Mouse (Mus musculus) granulocyte monocyte progenitor cell, adult 5-6 weeks (primary cell): Measurements from ENCODE around the gene Prr36. TPM values are rescaled to one million over a fixed set of nuclear protein-coding genes. Genes with fewer than 3 reads are reported as not detected.
A peak's percentile ranks its signal among the peaks of the same experiment; 100 is the strongest.

Experiments
- ATAC-seq: replicated peaks from 2 replicates; pipeline ENCODE4 v1.8.0; 2016; ENCODE audit warnings: mild to moderate bottlenecking, moderate TSS enrichment, inconsistent platforms; ENCODE audit not compliant: poor library complexity, severe bottlenecking
- total RNA-seq, 2 experiments: library from RNA; stranded (forward) in 1 of 2; stranded (reverse) in 1 of 2; fragments of 200-712, 200-1000 nt in 1 of 2; fragments of >200 nt in 1 of 2; fragmentation: Nextera tagmentation in 1 of 2; gene quantifications; 2 replicates each; pipeline ENCODE4 v1.2.3; 2014 to 2017

Gene Prr36
- total RNA-seq, 2 experiments from 2014 or later = under 0.01 to 0.80 TPM

GRCm38 (mm10) chr8:4245061-4245460 is 27.8 kb upstream of the Prr36 start:
- no peak for ATAC-seq

GRCm38 (mm10) chr8:4239193-4239890 is 22.1 kb upstream of the Prr36 start:
- ATAC-seq = peak; percentile 4; the same call in 1 of the 2 replicates

- ATAC-seq = peak; percentile 82
Measured at GRCm38 (mm10) chr8:4238434-4239192, 21.4 kb upstream of the Prr36 start, which contains the start of the genes Map2k7 and Gm49320. Map2k7 (plus strand) TSS chr8:4238740. Gm49320 (plus strand) TSS chr8:4238865.

GRCm38 (mm10) chr8:4237814-4238433 is 20.7 kb upstream of the Prr36 start:
- ATAC-seq = peak; percentile 2; the same call in 1 of the 2 replicates

GRCm38 (mm10) chr8:4230612-4231351 is 13.5 kb upstream of the Prr36 start:
- no peak for ATAC-seq

- ATAC-seq = no peak
Measured at GRCm38 (mm10) chr8:4229784-4230183, 12.5 kb upstream of the Prr36 start.

- ATAC-seq = no peak
Measured at GRCm38 (mm10) chr8:4227919-4228318, 10.7 kb upstream of the Prr36 start.

GRCm38 (mm10) chr8:4226739-4227347 is 9.6 kb upstream of the Prr36 start, which contains the start of gene Lrrc8e:
Lrrc8e (plus strand) TSS chr8:4226827.
- ATAC-seq = peak; percentile 72

- ATAC-seq = peak; percentile 46
Measured at GRCm38 (mm10) chr8:4226323-4226722, 9.1 kb upstream of the Prr36 start.

GRCm38 (mm10) chr8:4222059-4222458 is 4.8 kb upstream of the Prr36 start:
- no peak for ATAC-seq

- ATAC-seq = no peak
Measured at GRCm38 (mm10) chr8:4219617-4220016, 2.4 kb upstream of the Prr36 start.

- no peak for ATAC-seq
Measured at GRCm38 (mm10) chr8:4216296-4216695, 963 bp downstream of the Prr36 start.

- ATAC-seq = peak; percentile 77
Measured at GRCm38 (mm10) chr8:4214006-4214980, 3.0 kb downstream of the Prr36 start.

- peak; percentile 37 for ATAC-seq
Measured at GRCm38 (mm10) chr8:4213210-4214005, 3.9 kb downstream of the Prr36 start.

GRCm38 (mm10) chr8:4212809-4213209 is 4.5 kb downstream of the Prr36 start:
- ATAC-seq = 0 out of 2 replicates have a peak, but pooled peaks have one; percentile 10

GRCm38 (mm10) chr8:4211097-4211496 is 6.2 kb downstream of the Prr36 start:
- ATAC-seq = no peak

- no peak for ATAC-seq
Measured at GRCm38 (mm10) chr8:4207016-4207350, 10.3 kb downstream of the Prr36 start.
